Mouse (Mus musculus) ES-Bruce4 (cell line): ENCODE results near the gene Dnah5. TPM values are rescaled to one million over a fixed set of nuclear protein-coding genes. Genes with fewer than 3 reads are reported as not detected.

Experiments used
- H3K27ac ChIP-seq: 2 replicates; pipeline ENCODE4 v1.5.1; 2012; ENCODE audit warnings: low read length, inconsistent platforms; ENCODE audit not compliant: insufficient read depth
- H3K27me3 ChIP-seq: 2 replicates; pipeline ENCODE4 v1.6.1; 2012; ENCODE audit warnings: mild to moderate bottlenecking, low read length, inconsistent platforms; ENCODE audit not compliant: control insufficient read depth, poor library complexity, insufficient read depth, severe bottlenecking
- H3K36me3 ChIP-seq: 2 replicates; pipeline ENCODE4 v1.6.1; 2012; ENCODE audit warnings: inconsistent platforms, mild to moderate bottlenecking, low read length, moderate library complexity; ENCODE audit not compliant: control insufficient read depth, poor library complexity, insufficient read depth, severe bottlenecking
- H3K4me1 ChIP-seq: one replicate; pipeline ENCODE4 v1.8.1; 2011; ENCODE audit warnings: low read length; ENCODE audit not compliant: control insufficient read depth, insufficient read depth
- H3K4me3 ChIP-seq: 2 replicates; pipeline ENCODE4 v1.5.1; 2011; ENCODE audit warnings: low read depth, mild to moderate bottlenecking, low read length
- H3K9ac ChIP-seq: 2 replicates; pipeline ENCODE4 v1.6.1; 2012; ENCODE audit warnings: low read depth, mild to moderate bottlenecking, inconsistent platforms; ENCODE audit not compliant: poor library complexity, severe bottlenecking
- H3K9me3 ChIP-seq: replicated peaks from 2 replicates; pipeline ENCODE4 v1.6.1; 2012; ENCODE audit warnings: mild to moderate bottlenecking, low read length, inconsistent platforms; ENCODE audit not compliant: control insufficient read depth, poor library complexity, insufficient read depth, severe bottlenecking
- CTCF ChIP-seq: IDR thresholded peaks from one replicate; pipeline ENCODE4 v1.8.1; 2011; ENCODE audit warnings: low read depth, low read length
- EP300 ChIP-seq: IDR thresholded peaks from 2 replicates; pipeline ENCODE4 v1.6.1; 2011; ENCODE audit warnings: low read depth, low read length; ENCODE audit not compliant: insufficient read depth
- POLR2A ChIP-seq: IDR thresholded peaks from one replicate; pipeline ENCODE4 v1.8.1; 2011; ENCODE audit warnings: low read length; ENCODE audit not compliant: insufficient read depth
- polyA plus RNA-seq: library from polyadenylated mRNA; stranded (reverse); fragments of >200 nt; gene quantifications from 2 replicates; pipeline ENCODE4 v1.2.4, GENCODE M21; 2011; ENCODE audit warnings: low read depth; ENCODE audit not compliant: missing spikeins, insufficient read depth, insufficient read length

The Dnah5 gene
- 0.04 and 0.06 TPM in 2 replicates for polyA plus RNA-seq

GRCm38 (mm10) chr15:28203111-28204075, at the start of gene Dnah5:
Dnah5 (plus strand) TSS chr15:28203752.
- no peaks in the 10 kb centered on the region for H3K4me1 ChIP-seq
- H3K4me3 ChIP-seq = no peak within 1 kb of the TSS
- no peak within 1 kb of the TSS for H3K27ac ChIP-seq
- no peaks in the 10 kb centered on the region for H3K36me3 ChIP-seq
- TF ChIP-seq CTCF (no peak), EP300 (no peak), POLR2A (no peak)
- H3K9me3 ChIP-seq = no peaks in the 10 kb centered on the region
- H3K9ac ChIP-seq = no peak within 1 kb of the TSS
- H3K27me3 ChIP-seq = no peaks in the 10 kb centered on the region

- TF ChIP-seq EP300 (no peak), POLR2A (no peak), CTCF (no peak)
- Histone ChIP-seq H3K9me3 (no peaks in the 10 kb centered on the region), H3K9ac (no peak overlapping the region), H3K36me3 (no peaks in the 10 kb centered on the region), H3K4me1 (no peaks in the 10 kb centered on the region), H3K27ac (no peak overlapping the region), H3K4me3 (peak overlapping the region; percentile 14; the same call in 1 of the 2 replicates), H3K27me3 (peaks cover 2% of the 10 kb centered on the region; the same call in 1 of the 2 replicates)
Measured at GRCm38 (mm10) chr15:28154822-28155501, 48.6 kb upstream of the Dnah5 start.

- no peak for TF ChIP-seq POLR2A
- no peak for TF ChIP-seq CTCF
- TF ChIP-seq EP300 = no peak
- Histone ChIP-seq H3K4me3 (peak overlapping the region; percentile 29), H3K4me1 (no peaks in the 10 kb centered on the region), H3K27ac (no peak overlapping the region), H3K36me3 (no peaks in the 10 kb centered on the region), H3K9ac (no peak overlapping the region), H3K27me3 (peaks cover 2% of the 10 kb centered on the region; the same call in 1 of the 2 replicates), H3K9me3 (no peaks in the 10 kb centered on the region)
Measured at GRCm38 (mm10) chr15:28158771-28159489, 44.6 kb upstream of the Dnah5 start.

- no peaks in the 10 kb centered on the region for H3K9me3 ChIP-seq
- H3K27me3 ChIP-seq = no peaks in the 10 kb centered on the region
- no peak overlapping the region for H3K9ac ChIP-seq
- H3K4me1 ChIP-seq = no peaks in the 10 kb centered on the region
- no peak overlapping the region for H3K27ac ChIP-seq
- TF ChIP-seq EP300 (no peak), CTCF (no peak), POLR2A (no peak)
- H3K4me3 ChIP-seq = no peak overlapping the region
- no peaks in the 10 kb centered on the region for H3K36me3 ChIP-seq
Measured at GRCm38 (mm10) chr15:28162291-28162690, 41.3 kb upstream of the Dnah5 start.

- TF ChIP-seq EP300 (no peak), POLR2A (no peak), CTCF (no peak)
Measured at GRCm38 (mm10) chr15:28165234-28165633, 38.3 kb upstream of the Dnah5 start.

More at GRCm38 (mm10) chr15:28165234-28165633, 38.3 kb upstream of the Dnah5 start:
- Histone ChIP-seq H3K9ac (no peak overlapping the region), H3K27ac (no peak overlapping the region), H3K4me3 (no peak overlapping the region), H3K9me3 (no peaks in the 10 kb centered on the region), H3K4me1 (no peaks in the 10 kb centered on the region), H3K27me3 (no peaks in the 10 kb centered on the region), H3K36me3 (no peaks in the 10 kb centered on the region)
